Mouse (Mus musculus) embryo, embryonic 10 days (tissue): ENCODE data around the gene Krt82.
"Not testable (repeated sequence)": the region's sequence is repeated elsewhere in the genome, so short reads cannot be mapped to it uniquely, and the experiment has no call there.

Experiments used
- DNase-seq: peaks from one replicate; pipeline ENCODE4 v3.0.0-alpha.2; 2015; ENCODE audit warnings: low spot score

Krt82 gene

GRCm38 (mm10) chr15:101517161-101517560 is 33.3 kb downstream of the Krt82 start, which contains the start of gene Gm49425:
Gm49425 (minus strand) TSS chr15:101517261.
- not testable (repeated sequence) for DNase-seq

DNA sequence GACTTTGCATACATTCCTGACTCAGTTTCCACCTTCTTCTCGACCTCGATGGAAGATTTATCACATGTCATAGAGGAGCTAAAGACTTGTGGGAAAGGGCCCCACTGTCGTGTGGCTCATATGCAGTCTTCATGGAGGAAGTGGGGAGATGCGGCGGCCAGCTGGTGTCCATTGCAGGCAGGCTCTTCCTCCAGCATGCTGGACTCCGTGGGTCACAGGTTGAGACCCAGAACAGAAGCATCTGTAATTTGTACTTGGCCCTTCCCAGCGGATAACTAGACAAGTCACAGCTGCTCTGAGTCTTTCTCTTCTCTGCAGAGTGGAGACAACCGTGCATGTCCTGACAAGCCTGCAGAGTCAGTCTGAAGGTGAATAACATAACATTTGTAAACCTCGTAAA is 42.2 kb downstream of the Krt82 start:
- no peak for DNase-seq

DNA sequence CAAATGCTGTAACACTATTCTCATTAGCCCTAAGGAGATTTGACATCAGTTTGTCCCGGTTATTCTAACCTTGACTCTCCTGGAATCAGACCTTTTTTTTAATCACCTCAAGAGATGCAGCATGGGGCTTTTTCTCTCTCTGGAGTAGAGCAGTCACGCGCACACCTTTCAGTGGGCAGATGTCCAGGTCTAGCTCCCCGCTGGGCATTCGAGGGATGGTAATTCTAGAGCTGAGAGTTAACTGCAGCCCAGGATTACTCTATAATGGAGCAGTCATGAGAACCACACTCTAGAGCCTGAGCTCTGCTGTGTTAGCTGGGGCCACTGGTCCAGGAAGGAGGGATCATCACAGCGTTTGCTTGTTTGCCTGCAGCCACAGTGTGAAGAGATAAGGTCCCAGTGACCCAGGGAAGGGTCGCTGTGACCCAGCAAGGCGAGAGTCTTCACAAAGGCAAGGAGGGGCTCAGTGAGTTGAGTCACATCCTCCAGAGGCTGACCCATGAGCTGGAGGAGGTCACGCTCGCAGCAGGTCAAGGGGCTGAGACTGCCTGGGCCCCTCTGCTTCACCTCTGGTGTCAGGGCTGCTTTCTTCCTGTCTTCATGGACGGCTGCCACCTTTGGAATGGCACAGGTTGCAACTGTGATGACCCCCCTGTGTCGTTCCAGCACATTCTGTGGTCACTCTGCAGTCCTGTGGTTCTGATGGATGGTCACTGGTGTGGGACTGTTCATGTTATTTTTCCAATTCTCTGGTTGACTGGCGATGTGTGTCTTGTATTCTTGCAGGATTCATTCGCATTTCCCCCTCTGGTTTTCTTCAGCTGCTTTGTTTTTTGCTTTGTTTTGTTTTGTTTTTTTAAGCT is 43.3 kb downstream of the Krt82 start:
- peak; percentile 40 for DNase-seq

DNA sequence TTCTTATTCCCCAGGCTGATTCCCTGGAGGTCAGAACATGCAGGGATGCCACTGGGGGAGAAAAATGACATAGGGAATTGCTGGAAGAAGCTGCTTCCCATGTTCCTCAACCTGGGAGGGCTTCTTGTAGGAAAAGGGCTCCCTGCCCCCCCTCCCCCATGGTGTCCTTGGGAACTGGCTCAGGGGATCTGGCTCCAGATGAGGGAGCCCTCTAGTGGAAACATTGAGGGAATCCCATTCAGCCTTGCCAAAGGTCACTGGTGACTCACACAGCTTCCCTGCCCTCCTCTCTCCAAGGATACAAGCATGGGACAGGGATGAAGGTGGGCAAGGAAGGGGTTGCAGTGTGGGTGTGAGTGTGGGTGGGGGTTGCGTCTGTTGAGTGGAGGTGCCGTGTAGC is 53.3 kb downstream of the Krt82 start:
- DNase-seq: peak; percentile 35

GRCm38 (mm10) chr15:101495266-101495665 is 55.2 kb downstream of the Krt82 start:
- DNase-seq: no peak

- DNase-seq: no peak
Measured at GRCm38 (mm10) chr15:101494203-101494602, 56.3 kb downstream of the Krt82 start.

DNA sequence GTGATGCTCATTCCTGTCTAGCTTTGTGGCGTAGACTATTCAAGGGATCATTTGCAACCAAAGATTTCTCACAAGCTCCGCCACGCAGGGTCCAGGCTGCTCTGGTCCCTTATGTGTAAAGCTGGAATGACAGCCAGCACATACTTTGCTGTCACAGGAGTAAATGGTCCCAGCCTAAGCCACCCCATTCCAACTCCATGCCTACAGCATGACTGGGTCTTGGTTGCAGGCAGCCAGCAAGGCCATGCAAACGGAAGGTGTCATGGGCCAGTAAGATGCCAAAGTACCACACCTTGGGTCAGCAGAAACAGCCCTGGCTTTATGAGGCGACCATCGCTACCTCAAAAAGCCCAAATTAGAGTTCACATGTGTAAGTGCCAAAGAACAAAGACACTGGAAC is 56.8 kb downstream of the Krt82 start:
- DNase-seq: no peak

- DNase-seq: no peak
Measured at GRCm38 (mm10) chr15:101492718-101493117, 57.7 kb downstream of the Krt82 start.

DNA sequence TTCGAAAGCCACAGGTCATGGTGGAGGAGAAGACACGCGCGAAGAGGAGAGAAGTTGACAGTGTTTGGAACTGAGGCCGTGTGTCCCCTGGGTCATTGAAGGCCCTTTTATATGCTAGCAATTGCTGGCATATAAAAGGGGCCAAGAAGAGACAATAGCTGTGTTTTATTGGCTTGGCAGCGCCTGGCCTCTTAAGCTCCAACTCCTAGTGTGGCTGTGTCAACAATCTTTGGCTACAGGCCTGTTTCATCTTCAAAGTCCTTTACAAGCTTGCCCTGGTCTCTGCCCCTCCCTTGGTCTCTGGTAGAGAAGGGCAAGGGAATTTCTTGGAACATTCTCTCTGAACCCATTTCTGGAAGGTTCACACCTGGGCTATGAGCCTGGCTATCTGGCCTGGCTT is 59.0 kb downstream of the Krt82 start, which contains the start of gene Krt83:
TSS of gene Krt83 (minus strand) at position 82 of the 400 bp plus-strand sequence.
- no peak for DNase-seq
